Mouse (Mus musculus) megakaryocyte, embryonic 14.5 days (primary cell): Measurements from ENCODE around the gene Fancf.

ENCODE experiments used
- FLI1 ChIP-seq: IDR thresholded peaks from 2 replicates; pipeline ENCODE4 v1.6.1; 2012; ENCODE audit warnings: low read length, inconsistent platforms, mixed read lengths
- GATA1 ChIP-seq: IDR thresholded peaks from 3 replicates; pipeline ENCODE4 v1.6.1; 2012; ENCODE audit warnings: mixed read lengths, low read length, inconsistent platforms, borderline replicate concordance

GRCm38 (mm10) chr7:51851890-51852507, 10.1 kb downstream of the Fancf start:
- TF ChIP-seq GATA1 (no peak), FLI1 (no peak)
